Mouse (Mus musculus) hindbrain, embryonic 16.5 days (tissue): ENCODE measurements around the gene Rps24. TPM values are rescaled to one million over a fixed set of nuclear protein-coding genes. Genes with fewer than 3 reads are reported as not detected.

ENCODE experiments used
- ATAC-seq: fragments of 200-750 bp; cut with Nextera tagmentation; 2 replicates; pipeline ENCODE4 v1.8.0; 2017; ENCODE audit warnings: moderate TSS enrichment, moderate library complexity
- H3K27ac ChIP-seq: fragments of 300-500 bp; sonication (generic); 2 replicates; pipeline ENCODE4 v1.5.1; 2014; ENCODE audit warnings: low read depth, mild to moderate bottlenecking, control low read depth, low read length, moderate library complexity
- H3K27me3 ChIP-seq: fragments of 300-500 bp; sonication (generic); replicated peaks from 2 replicates; pipeline ENCODE4 v1.6.1; 2014; ENCODE audit warnings: low read length; ENCODE audit not compliant: control insufficient read depth, insufficient read depth
- H3K36me3 ChIP-seq: fragments of 300-500 bp; sonication (generic); 2 replicates; pipeline ENCODE4 v1.6.1; 2014; ENCODE audit warnings: mild to moderate bottlenecking, low read length, moderate library complexity, mixed read lengths; ENCODE audit not compliant: control insufficient read depth, insufficient read depth
- H3K4me1 ChIP-seq: fragments of 300-500 bp; sonication (generic); 2 replicates; pipeline ENCODE4 v1.6.1; 2014; ENCODE audit warnings: low read depth, low read length; ENCODE audit not compliant: control insufficient read depth, insufficient read depth
- H3K4me2 ChIP-seq: fragments of 300-500 bp; sonication (generic); 2 replicates; pipeline ENCODE4 v1.6.1; 2014; ENCODE audit warnings: mild to moderate bottlenecking, low read length, control low read depth, moderate library complexity
- H3K4me3 ChIP-seq: fragments of 300-500 bp; sonication (generic); 2 replicates; pipeline ENCODE4 v1.5.1; 2014; ENCODE audit warnings: mild to moderate bottlenecking, low read length, control low read depth, moderate library complexity
- H3K9ac ChIP-seq: fragments of 300-500 bp; sonication (generic); 2 replicates; pipeline ENCODE4 v1.6.1; 2014; ENCODE audit warnings: low read depth, mild to moderate bottlenecking, control low read depth, low read length, moderate library complexity
- H3K9me3 ChIP-seq: fragments of 300-500 bp; sonication (generic); 2 replicates; pipeline ENCODE4 v1.6.1; 2014; ENCODE audit warnings: mild to moderate bottlenecking, low read length, moderate library complexity; ENCODE audit not compliant: control insufficient read depth
- WGBS: fragments of 180-500 bp; shearing (Covaris S2); extraction: QIAGEN DNeasy Blood & Tissue Kit; methylation state at CpG from one replicate; pipeline ENCODE4 v1.1.7; 2014; 5-methylcytosine and 5-hydroxymethylcytosine counted together
- polyA plus RNA-seq: library from polyadenylated mRNA; unstranded; fragments of >200 nt; fragmentation: Nextera tagmentation; extraction: Ambion mirVana; gene quantifications from 2 replicates; pipeline ENCODE4 v1.2.1, GENCODE M21; 2015

The Rps24 gene
- polyA plus RNA-seq, 1 experiment from 2014 or later, result 490 TPM

DNA sequence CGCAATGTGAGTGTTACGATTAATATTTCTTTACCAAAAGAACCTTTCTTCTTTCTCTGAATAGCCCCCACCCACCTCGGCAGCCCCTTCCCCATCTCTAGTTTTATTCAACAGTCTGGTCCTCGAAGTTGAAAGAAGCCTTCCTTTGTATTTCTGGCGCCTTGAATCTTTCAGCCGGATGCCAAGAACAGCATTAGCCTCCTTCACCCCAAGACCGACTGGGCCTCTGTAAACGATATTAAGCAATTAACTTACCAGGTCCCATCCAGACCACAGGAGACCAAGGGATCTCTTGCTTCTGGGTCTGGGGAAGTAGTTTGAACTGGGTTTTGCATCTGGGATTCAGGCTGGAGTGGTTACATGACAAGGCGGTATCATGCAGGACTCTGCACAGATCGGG lies 39.5 kb downstream of the Rps24 start:
- Histone ChIP-seq H3K4me1 (peaks cover 17% of the 10 kb centered on the region), H3K27ac (peak overlapping the region; percentile 59; the same call in 1 of the 2 replicates), H3K9ac (no peak overlapping the region), H3K27me3 (no peaks in the 10 kb centered on the region), H3K9me3 (no peaks in the 10 kb centered on the region), H3K36me3 (no peaks in the 10 kb centered on the region), H3K4me3 (no peak overlapping the region), H3K4me2 (no peak overlapping the region)
- ATAC-seq, result no peak
- 43% methylated on average over 10 of the region's 10 CpGs for WGBS

DNA sequence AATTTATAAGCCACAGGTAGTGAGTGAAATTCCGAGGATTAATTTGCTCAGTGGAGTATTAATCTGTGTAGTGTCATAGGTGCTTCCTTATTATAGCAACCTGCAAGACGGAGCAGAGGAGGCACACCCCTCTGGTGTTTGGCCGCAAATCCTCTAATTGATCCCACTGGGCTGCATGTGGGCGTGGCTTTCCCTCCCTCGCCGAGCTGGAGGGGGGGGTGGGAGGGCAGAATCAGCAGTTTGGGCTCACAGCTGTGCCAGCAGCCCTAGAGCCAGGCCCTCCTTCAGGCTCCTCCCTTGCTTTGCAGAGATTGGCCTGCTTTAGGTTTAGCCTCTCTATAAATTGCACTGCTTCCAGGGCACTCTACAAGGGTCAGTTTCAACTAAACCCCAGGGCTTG lies 43.3 kb downstream of the Rps24 start:
- no peak overlapping the region for H3K27ac ChIP-seq
- H3K9ac ChIP-seq, result peak overlapping the region; percentile 22
- H3K4me1 ChIP-seq, result peaks cover 33% of the 10 kb centered on the region
- H3K36me3 ChIP-seq, result no peaks in the 10 kb centered on the region
- 4% methylated on average over 3 of the region's 6 CpGs for WGBS
- ATAC-seq, result peak; percentile 48; the same call in 1 of the 2 replicates
- no peaks in the 10 kb centered on the region for H3K27me3 ChIP-seq
- no peak overlapping the region for H3K4me3 ChIP-seq
- H3K9me3 ChIP-seq, result no peaks in the 10 kb centered on the region
- H3K4me2 ChIP-seq, result no peak overlapping the region; the same call in 1 of the 2 replicates

DNA sequence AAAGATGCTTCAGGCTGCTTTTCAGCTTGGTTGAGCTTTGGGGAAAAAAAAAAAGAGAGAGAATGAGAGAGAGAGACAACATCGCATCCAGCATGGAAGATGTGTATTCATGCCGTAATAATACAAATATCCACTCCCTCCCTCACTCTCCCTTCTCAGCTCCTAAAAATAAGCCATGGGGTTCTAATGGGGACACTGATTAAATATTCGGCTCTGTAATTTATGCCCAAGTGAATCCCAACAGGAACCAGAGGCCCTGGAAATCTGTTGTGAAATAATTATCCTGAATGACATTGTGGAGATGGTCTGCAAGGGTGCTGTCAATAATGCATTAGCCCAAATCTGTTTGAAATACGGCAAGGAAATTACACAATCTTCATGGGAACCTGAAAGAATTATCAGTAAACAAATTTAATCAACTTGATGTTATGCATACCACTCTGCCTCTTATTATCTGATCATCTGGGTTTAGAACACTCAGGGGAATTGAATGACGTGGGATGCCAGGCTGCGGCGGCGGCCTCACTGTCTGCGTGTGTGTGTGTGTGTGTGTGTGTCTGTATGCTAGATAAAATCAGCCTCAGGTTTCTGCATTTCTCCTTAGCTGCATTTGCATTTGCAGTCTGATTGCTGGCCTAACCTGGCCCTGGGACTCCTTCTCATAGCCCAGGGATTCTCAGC lies 48.1 kb downstream of the Rps24 start:
- no peak overlapping the region for H3K9ac ChIP-seq
- H3K36me3 ChIP-seq, result no peaks in the 10 kb centered on the region
- peak; percentile 61 for ATAC-seq
- H3K4me2 ChIP-seq, result no peak overlapping the region
- H3K4me3 ChIP-seq, result no peak overlapping the region
- peaks cover 29% of the 10 kb centered on the region for H3K4me1 ChIP-seq
- 27% methylated on average over 9 of the region's 9 CpGs for WGBS
- H3K27me3 ChIP-seq, result no peaks in the 10 kb centered on the region
- no peaks in the 10 kb centered on the region; the same call in 1 of the 2 replicates for H3K9me3 ChIP-seq
- H3K27ac ChIP-seq, result peak overlapping the region; percentile 36

DNA sequence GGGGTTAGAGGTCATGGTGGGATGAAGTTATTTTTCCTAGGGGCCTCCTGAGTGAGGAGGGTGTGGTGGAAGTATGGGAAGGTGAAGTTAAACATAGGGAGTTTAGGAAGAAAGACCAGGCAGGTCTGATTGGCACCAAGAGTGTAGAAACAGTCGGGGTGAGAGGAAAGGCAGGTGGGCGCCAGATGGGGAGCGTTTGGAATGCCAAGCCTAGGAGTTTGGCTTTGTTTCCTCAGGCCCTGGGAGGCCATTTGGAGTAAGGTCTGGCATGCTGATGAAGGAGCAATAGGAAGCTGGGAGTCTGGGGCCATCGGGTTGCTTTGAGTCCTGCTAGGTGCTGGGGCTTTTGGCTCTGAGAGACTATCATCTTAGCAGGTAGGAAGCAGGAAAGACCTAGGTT lies 56.0 kb downstream of the Rps24 start:
- no peak for ATAC-seq
- no peak overlapping the region for H3K27ac ChIP-seq

DNA sequence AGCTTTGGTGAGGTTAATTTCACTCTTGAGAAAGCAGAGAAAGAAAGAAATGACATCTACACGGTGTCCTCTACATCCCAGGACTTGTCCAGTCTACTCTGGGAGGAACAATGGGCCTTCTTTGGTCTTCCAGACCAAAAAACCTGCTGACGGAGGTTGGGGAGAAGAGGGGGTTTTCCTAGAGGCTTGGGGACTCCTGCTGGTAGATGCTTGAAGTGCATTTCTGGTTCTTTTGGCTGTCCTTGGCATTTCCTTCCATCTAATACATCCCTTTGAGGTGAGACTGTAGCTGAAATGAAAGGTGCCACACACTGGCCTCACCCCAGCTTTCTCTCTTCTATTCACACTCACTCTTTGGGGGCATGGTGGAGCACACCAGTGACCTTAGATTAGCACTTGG lies 57.1 kb downstream of the Rps24 start:
- H3K4me3 ChIP-seq, result no peak overlapping the region
- H3K9me3 ChIP-seq, result peaks cover 4% of the 10 kb centered on the region; the same call in 1 of the 2 replicates
- WGBS, result 30% methylated on average over 2 of the region's 2 CpGs
- no peaks in the 10 kb centered on the region for H3K27me3 ChIP-seq
- no peak overlapping the region for H3K4me2 ChIP-seq
- no peaks in the 10 kb centered on the region for H3K4me1 ChIP-seq
- H3K36me3 ChIP-seq, result no peaks in the 10 kb centered on the region
- no peak overlapping the region for H3K27ac ChIP-seq
- ATAC-seq, result no peak
- no peak overlapping the region for H3K9ac ChIP-seq

More for the DNA sequence above, 56.0 kb downstream of the Rps24 start:
- Histone ChIP-seq H3K9me3 (peaks cover 4% of the 10 kb centered on the region; the same call in 1 of the 2 replicates), H3K4me3 (no peak overlapping the region), H3K27me3 (no peaks in the 10 kb centered on the region), H3K4me1 (no peaks in the 10 kb centered on the region), H3K9ac (no peak overlapping the region), H3K36me3 (no peaks in the 10 kb centered on the region), H3K4me2 (no peak overlapping the region)
- 46% methylated on average over 4 of the region's 4 CpGs for WGBS

Other genes starting within 250 kb of the Rps24 start
- 18.4 and 21.0 TPM in 2 replicates for gene Dlg5, start 241.2 kb upstream of the Rps24 start, polyA plus RNA-seq
- 0.16 and 0.23 TPM in 2 replicates for gene E330034G19Rik, start 193.9 kb upstream of the Rps24 start, polyA plus RNA-seq
- gene Polr3a, start 67 bp upstream of the Rps24 start, polyA plus RNA-seq, result 16.5 and 18.4 TPM in 2 replicates